Comparison of ENCODE assay signal across 23 mouse cellular contexts in genomic region chr12:4299300-4299699, GRCm38 (mm10).
A peak's percentile ranks its signal among the peaks of the same experiment; 100 is the strongest.
DNase-seq lines count a peak whose midpoint lies in the region; ATAC-seq and TF ChIP-seq lines count a peak whose summit lies in the region.
"Had no signal": no experiment of that assay in that cellular context is flagged by ENCODE, and none has a peak within 500 bp of the region (broad histone marks: within the 10 kb centered on the region; RNA-seq: fewer than 3 reads in every experiment).

No protein-coding gene starts in this region.

- no peak for TF ChIP-seq CTCF in CH12.LX (conservative IDR thresholded peaks at IDR 0.05 in 1 of 2, IDR thresholded peaks at IDR 0.05 in 1 of 2; ENCODE audit: low read depth in 2 of 2, low read length in 2 of 2)

- no peak for TF ChIP-seq EP300 in CH12.LX (IDR thresholded peaks at IDR 0.05; ENCODE audit: low read length)

- 77% methylated on average over 3 of the region's 3 CpGs for WGBS in intestine, embryonic 16.5 days
- WGBS in intestine, embryonic 15.5 days = 75% methylated on average over 3 of the region's 3 CpGs
- 36% methylated on average over 3 of the region's 3 CpGs for WGBS in large intestine, adult 2 months
- 85% methylated on average over 3 of the region's 3 CpGs for WGBS in midbrain, embryonic 10.5 days

- in situ Hi-C loops in CH12.LX (cut with MboI; ENCODE audit: low pct_ligation_motif_present, low pct_unique_long_range_greater_than_20kb, low sequenced_read_pairs) = no loop called here

- no peaks in the 10 kb centered on the region for H3K36me3 ChIP-seq in intestine, embryonic 16.5 days (ENCODE audit: control insufficient read depth, insufficient read depth, low read length)
- no peaks in the 10 kb centered on the region; the same call in 1 of the 2 replicates for H3K36me3 ChIP-seq in intestine, embryonic 15.5 days
- peaks cover 3 to 13% of the 10 kb centered on the region in 2 experiments for H3K36me3 ChIP-seq in CH12.LX (replicated peaks in 1 of 2; ENCODE audit: control insufficient read depth in 1 of 2, insufficient read depth in 1 of 2, low read length in 1 of 2)
- H3K36me3 ChIP-seq in midbrain, embryonic 10.5 days = peaks cover 13% of the 10 kb centered on the region; the same call in 1 of the 2 replicates

- no peak overlapping the region for H3K27ac ChIP-seq in intestine, embryonic 16.5 days (ENCODE audit: low read length)
- no peak overlapping the region for H3K27ac ChIP-seq in intestine, embryonic 15.5 days
- no peak overlapping the region for H3K27ac ChIP-seq in CH12.LX (ENCODE audit: insufficient read depth, low read depth)
- H3K27ac ChIP-seq in midbrain, embryonic 10.5 days (replicated peaks) = no peak overlapping the region
- H3K27ac ChIP-seq: embryonic facial prominence, embryonic 10.5 days; embryonic facial prominence, embryonic 12.5 days; forebrain, embryonic 13.5 days; forebrain, embryonic 15.5 days had no signal

- no peak for TF ChIP-seq POLR2A in CH12.LX (IDR thresholded peaks at IDR 0.05; ENCODE audit: low read depth, low read length)

- no peaks in the 10 kb centered on the region for H3K9me3 ChIP-seq in intestine, embryonic 16.5 days (ENCODE audit: control insufficient read depth, low read length)
- H3K9me3 ChIP-seq in intestine, embryonic 15.5 days = no peaks in the 10 kb centered on the region
- no peaks in the 10 kb centered on the region for H3K9me3 ChIP-seq in CH12.LX (replicated peaks; ENCODE audit: low read length)
- H3K9me3 ChIP-seq in midbrain, embryonic 10.5 days (replicated peaks) = no peaks in the 10 kb centered on the region
- H3K9me3 ChIP-seq: embryonic facial prominence, embryonic 10.5 days; embryonic facial prominence, embryonic 12.5 days; forebrain, embryonic 13.5 days; forebrain, embryonic 15.5 days; G1E had no signal

- no peaks in the 10 kb centered on the region for H3K79me2 ChIP-seq in CH12.LX (replicated peaks; ENCODE audit: control insufficient read depth, extremely low read depth, insufficient read depth, poor library complexity, severe bottlenecking)

- DNase-seq in CH12.LX (ENCODE audit: extremely low read depth) = no peak
- DNase-seq in large intestine, adult 2 months (ENCODE audit: low read depth, low spot score) = peak; percentile 43
- DNase-seq in midbrain, embryonic 10.5 days (ENCODE audit: low spot score) = no peak
- no peak for DNase-seq in B cell, adult 2 months
- no peak for DNase-seq in cerebellum, postnatal 4 days (ENCODE audit: low spot score in 2 of 2)
- DNase-seq: adrenal gland, adult 8-10 months; adrenal gland, postnatal 14 days; adrenal gland, postnatal 36 days; cerebellum, adult 18-20 months; cerebellum, adult 8-10 months; cerebellum, adult 9-11 months; cerebellum, postnatal 14 days; cerebellum, postnatal 36 days; forebrain, postnatal 0 days had no signal

- no peak overlapping the region for H3K4me2 ChIP-seq in intestine, embryonic 16.5 days (ENCODE audit: low read depth, low read length)
- no peak overlapping the region for H3K4me2 ChIP-seq in intestine, embryonic 15.5 days (replicated peaks)
- no peak overlapping the region for H3K4me2 ChIP-seq in CH12.LX (ENCODE audit: insufficient read depth, low read depth, poor library complexity, severe bottlenecking)
- H3K4me2 ChIP-seq: embryonic facial prominence, embryonic 12.5 days; forebrain, embryonic 13.5 days; forebrain, embryonic 15.5 days had no signal

- H3K9ac ChIP-seq in intestine, embryonic 16.5 days (ENCODE audit: low read depth, low read length) = no peak overlapping the region
- H3K9ac ChIP-seq in intestine, embryonic 15.5 days = no peak overlapping the region
- H3K9ac ChIP-seq in CH12.LX (ENCODE audit: insufficient read depth, low read depth) = no peak overlapping the region
- H3K9ac ChIP-seq: embryonic facial prominence, embryonic 12.5 days; forebrain, embryonic 13.5 days; forebrain, embryonic 15.5 days; forebrain, postnatal 0 days had no signal

- H3K27me3 ChIP-seq in intestine, embryonic 16.5 days (replicated peaks; ENCODE audit: control insufficient read depth, insufficient read depth, low read length) = no peaks in the 10 kb centered on the region
- no peaks in the 10 kb centered on the region for H3K27me3 ChIP-seq in intestine, embryonic 15.5 days (replicated peaks)
- H3K27me3 ChIP-seq in CH12.LX (replicated peaks) = no peaks in the 10 kb centered on the region
- no peaks in the 10 kb centered on the region for H3K27me3 ChIP-seq in midbrain, embryonic 10.5 days (ENCODE audit: low read depth, poor library complexity, severe bottlenecking)
- H3K27me3 ChIP-seq: embryonic facial prominence, embryonic 12.5 days; forebrain, embryonic 13.5 days; forebrain, embryonic 15.5 days; Patski had no signal

- 0 out of 2 replicates have a peak, but pooled peaks have one; percentile 50 for ATAC-seq in intestine, embryonic 16.5 days
- no peak for ATAC-seq in intestine, embryonic 15.5 days
- ATAC-seq: activated CD4-positive, CD25-positive, alpha-beta regulatory T cell, adult 4 months; forebrain, embryonic 13.5 days; forebrain, embryonic 15.5 days; forebrain, postnatal 0 days; Patski had no signal

- dilution Hi-C loops in CH12.LX (cut with MboI; ENCODE audit: extremely low pct_ligation_motif_present, extremely low pct_unique_long_range_greater_than_20kb, low sequenced_read_pairs) = no loop called here

- H3K4me3 ChIP-seq in intestine, embryonic 16.5 days (ENCODE audit: low read length) = no peak overlapping the region
- no peak overlapping the region for H3K4me3 ChIP-seq in intestine, embryonic 15.5 days (replicated peaks)
- H3K4me3 ChIP-seq in CH12.LX (replicated peaks in 1 of 3; ENCODE audit: low read depth in 2 of 3, low read length in 2 of 3, poor library complexity in 1 of 3) = no peak overlapping the region
- no peak overlapping the region for H3K4me3 ChIP-seq in midbrain, embryonic 10.5 days
- H3K4me3 ChIP-seq: embryonic facial prominence, embryonic 10.5 days; embryonic facial prominence, embryonic 12.5 days; forebrain, embryonic 13.5 days; forebrain, embryonic 15.5 days had no signal

- no peaks in the 10 kb centered on the region for H3K4me1 ChIP-seq in intestine, embryonic 16.5 days (ENCODE audit: control insufficient read depth, insufficient read depth, low read length)
- H3K4me1 ChIP-seq in intestine, embryonic 15.5 days (replicated peaks) = no peaks in the 10 kb centered on the region
- peaks cover 0 to 4% of the 10 kb centered on the region in 2 experiments; a peak in 2 of 4 replicates for H3K4me1 ChIP-seq in CH12.LX (ENCODE audit: control insufficient read depth in 1 of 2, insufficient read depth in 2 of 2)
- no peaks in the 10 kb centered on the region for H3K4me1 ChIP-seq in midbrain, embryonic 10.5 days
- H3K4me1 ChIP-seq: embryonic facial prominence, embryonic 10.5 days; embryonic facial prominence, embryonic 12.5 days; forebrain, embryonic 13.5 days; forebrain, embryonic 15.5 days had no signal

- TF ChIP-seq RAD21 in CH12.LX (IDR thresholded peaks at IDR 0.05; ENCODE audit: low read depth, low read length) = no peak

TF ChIP-seq in CH12.LX, 34 proteins besides CTCF, POLR2A, EP300 and RAD21:
- no peak for TF ChIP-seq CHD2 (IDR thresholded peaks at IDR 0.05; ENCODE audit: low read length)
- no peak for TF ChIP-seq ETS1 (conservative IDR thresholded peaks at IDR 0.05; ENCODE audit: low read depth, low read length)
- no peak for TF ChIP-seq KAT2A (IDR thresholded peaks at IDR 0.05; ENCODE audit: insufficient replicate concordance, low read length)
- TF ChIP-seq GABPA (IDR thresholded peaks at IDR 0.05; ENCODE audit: insufficient replicate concordance, low read depth, low read length) = no peak
- no peak for TF ChIP-seq ZNF384 (IDR thresholded peaks at IDR 0.05; ENCODE audit: low read depth, low read length)
- no peak for TF ChIP-seq NRF1 (IDR thresholded peaks at IDR 0.05; ENCODE audit: low read depth, low read length)
- no peak for TF ChIP-seq RCOR1 (conservative IDR thresholded peaks at IDR 0.05; ENCODE audit: low read depth, low read length)
- TF ChIP-seq BHLHE40 (IDR thresholded peaks at IDR 0.05; ENCODE audit: low read depth, low read length) = peak; percentile 33; the same call in 1 of the 2 replicates
- no peak for TF ChIP-seq MAX (IDR thresholded peaks at IDR 0.05; ENCODE audit: low read length)
